Mouse (Mus musculus) testis, adult 2 months (tissue): ENCODE measurements around the gene Ptprb.

ENCODE experiments used
- CTCF ChIP-seq: fragments of 200-500 bp; IDR thresholded peaks from 2 replicates; pipeline ENCODE4 v1.5.1; 2012; ENCODE audit warnings: low read depth, mild to moderate bottlenecking, inconsistent platforms, low read length, moderate library complexity; ENCODE audit not compliant: control insufficient read depth, insufficient read depth, insufficient replicate concordance
- POLR2A ChIP-seq: fragments of 200-500 bp; IDR thresholded peaks from 2 replicates; pipeline ENCODE4 v1.6.1; 2012; ENCODE audit warnings: low read depth, mild to moderate bottlenecking, inconsistent platforms, low read length, moderate library complexity; ENCODE audit not compliant: control insufficient read depth

DNA sequence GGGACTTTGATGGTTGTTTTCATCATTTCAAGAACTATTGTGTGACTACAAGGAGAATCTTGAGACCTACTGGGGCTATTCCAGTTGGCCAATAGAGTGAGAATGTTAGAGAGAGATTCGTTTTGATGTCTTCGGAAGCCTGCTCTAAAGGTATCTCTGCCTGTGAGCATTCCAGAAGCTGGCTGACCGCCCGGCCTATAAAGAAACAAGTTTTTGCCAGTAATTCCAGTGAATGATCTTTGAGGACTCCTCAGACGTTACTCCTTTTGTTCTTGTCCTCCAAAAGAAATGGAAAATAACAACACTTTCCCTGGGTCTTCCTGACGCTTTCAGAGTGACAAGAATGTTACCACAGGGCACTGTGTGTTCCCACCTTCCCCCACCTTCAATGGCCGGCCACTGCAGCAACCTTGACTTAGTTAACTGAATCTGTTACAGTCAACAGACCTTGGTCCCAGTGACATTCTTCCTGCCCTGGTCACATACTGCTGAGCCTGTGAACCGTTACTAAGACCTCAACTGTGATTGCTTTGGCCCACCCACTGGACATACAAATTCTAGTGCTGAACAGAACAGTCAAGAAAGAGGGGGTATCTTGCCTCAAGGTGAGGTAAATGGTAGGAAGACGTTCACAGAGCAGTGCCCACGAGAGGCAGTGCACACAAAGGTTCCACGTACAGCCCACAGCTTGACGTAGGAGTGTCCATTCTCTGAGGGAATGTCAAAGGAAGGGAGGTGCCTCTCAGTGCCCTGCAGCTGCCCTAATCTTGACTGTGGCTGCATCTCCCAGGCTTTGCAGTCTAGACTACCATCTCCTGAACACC, 4.5 kb upstream of the Ptprb start:
- TF ChIP-seq POLR2A (no peak), CTCF (no peak)
